Mouse (Mus musculus) lung, postnatal 14 days (tissue): ENCODE measurements around the gene Iqcn.

Experiments used
- DNase-seq: peaks from one replicate; pipeline ENCODE4 v3.0.0; 2021

The Iqcn gene

DNA sequence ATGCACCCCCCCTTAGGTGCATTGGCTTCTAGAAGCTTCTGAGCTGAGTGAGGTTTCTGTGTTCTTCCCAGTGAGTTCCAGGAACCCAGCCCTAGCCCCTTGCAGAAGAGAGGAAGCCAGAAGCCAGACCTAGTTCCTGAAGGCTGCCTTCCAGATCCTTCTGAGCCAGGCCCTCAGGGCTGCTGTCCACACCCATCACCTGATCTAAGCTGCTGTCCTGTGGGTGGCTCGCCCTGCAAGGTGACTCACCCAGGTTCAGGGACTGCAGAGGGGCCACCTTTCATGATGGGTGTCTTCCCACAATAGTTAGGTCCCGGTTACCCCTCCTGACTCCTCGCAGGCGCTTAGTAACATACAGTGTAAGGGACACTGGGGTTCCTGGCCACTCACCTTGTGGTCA, 23.9 kb upstream of the Iqcn start:
- DNase-seq = no peak

DNA sequence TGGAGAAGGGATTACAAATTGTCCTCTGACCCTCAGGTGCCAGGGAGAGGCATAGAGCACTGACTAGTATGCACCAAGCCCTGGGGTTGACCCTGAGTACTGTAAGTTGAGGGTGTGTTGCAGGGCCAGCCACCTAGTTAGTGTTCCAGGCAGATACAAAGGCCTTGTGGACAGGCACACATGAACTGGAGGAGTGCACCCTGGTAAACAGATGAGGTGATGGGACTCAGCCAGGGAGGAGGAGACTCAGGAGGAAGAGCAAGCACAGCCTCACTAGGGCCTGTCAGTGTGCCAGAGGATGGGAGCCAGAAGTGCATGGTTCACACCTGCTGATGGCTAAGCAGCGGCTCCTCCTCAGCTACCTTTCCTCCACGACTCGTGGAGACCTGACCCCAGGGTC, 23.2 kb upstream of the Iqcn start:
- no peak for DNase-seq

DNA sequence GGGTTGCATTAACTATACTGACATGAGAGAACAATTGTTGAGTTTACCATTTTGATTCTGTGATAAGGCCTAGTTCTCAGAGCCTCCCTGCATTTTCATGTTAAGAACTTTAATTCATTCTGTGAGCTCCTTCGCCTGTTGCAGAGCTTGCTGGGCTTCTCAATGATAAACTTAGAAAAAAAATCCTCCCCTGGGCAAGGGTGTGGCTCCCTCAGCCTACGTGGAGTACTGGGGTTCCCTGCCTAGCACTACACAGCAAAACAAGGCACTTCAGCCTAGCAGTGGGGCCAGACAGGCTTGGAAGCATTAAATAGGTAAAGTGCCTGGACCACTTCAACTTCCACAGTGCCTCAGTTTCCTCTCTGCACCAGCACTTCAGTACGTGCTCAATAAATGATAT, 21.8 kb upstream of the Iqcn start:
- no peak for DNase-seq

DNA sequence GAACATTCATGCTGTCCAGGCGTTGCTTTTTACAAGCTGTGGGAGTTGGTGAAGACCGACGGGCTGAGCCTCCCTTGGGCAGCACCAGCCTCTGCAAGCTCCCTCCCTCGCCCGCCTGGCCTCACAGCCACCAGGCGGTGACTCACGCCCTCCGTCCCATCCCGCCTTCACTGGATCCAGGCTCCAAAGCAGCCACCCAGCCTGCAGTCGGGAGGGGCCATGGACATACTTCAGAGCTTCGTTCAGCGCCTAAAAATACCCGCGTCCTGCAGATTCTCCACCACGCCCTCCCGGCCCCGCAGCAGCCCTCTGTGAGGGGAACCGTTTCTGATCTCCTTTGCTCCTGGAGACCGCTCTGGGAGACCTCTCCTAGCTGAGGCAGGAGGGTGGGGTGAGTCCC, 21.1 kb upstream of the Iqcn start:
- peak; percentile 73 for DNase-seq

DNA sequence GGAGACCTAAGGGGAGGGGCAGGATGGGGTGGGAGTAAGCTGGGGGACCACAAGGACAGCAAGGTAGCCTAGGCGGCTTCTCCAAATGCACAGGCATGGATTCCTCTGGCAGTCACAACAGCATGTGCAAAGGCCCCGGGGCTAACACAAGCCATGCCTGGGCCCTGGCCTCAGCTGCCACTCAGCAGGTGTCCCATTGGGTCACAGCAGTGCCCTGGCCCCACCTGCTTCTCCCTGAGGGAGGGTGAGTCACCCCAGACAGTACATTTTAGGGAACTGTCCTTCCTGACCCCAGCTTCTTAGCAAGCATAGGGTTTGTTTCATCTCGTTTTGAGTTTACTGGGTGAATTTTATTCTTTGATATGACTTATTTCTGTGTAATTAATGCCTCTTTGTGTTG, 20.6 kb upstream of the Iqcn start:
- no peak for DNase-seq

DNA sequence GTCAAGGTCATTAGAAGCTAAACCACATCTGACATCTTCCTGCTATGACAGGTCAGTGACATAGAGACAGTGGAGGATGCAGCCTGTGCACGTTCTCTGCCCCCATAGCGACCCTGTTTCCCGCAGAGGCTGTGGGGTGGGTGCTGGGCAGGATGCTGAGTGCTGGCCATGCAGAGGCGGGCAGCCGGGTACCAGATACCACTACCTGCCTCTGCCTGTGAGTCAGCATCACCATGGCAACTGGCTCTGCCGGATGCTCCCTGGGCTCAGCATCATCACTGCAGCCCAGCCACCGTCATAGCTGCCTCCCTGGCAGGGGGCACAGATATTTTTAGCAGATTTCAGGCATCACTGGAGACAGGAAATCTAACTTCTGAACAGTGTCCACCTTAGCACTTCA, 19.0 kb upstream of the Iqcn start:
- DNase-seq = no peak

DNA sequence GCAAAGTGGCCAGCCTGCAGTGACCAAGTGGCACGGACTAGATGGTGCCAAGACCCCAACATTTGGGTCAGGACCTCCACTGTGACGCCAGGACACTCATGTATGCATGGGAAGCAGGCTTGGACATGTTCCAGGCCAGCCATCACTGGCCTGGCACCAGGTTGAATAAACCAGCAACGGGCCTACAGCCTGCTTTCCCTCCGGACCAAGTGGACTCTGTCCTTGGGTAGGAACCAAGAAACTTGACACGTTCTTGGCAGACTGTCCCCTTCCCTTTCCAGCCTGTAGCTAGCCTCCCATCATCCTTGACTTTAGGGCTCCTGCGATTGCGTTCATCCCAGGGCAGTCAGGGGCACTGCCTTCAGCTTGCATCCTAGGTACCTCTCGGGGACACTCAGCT, 15.7 kb upstream of the Iqcn start:
- DNase-seq = peak; percentile 72

DNA sequence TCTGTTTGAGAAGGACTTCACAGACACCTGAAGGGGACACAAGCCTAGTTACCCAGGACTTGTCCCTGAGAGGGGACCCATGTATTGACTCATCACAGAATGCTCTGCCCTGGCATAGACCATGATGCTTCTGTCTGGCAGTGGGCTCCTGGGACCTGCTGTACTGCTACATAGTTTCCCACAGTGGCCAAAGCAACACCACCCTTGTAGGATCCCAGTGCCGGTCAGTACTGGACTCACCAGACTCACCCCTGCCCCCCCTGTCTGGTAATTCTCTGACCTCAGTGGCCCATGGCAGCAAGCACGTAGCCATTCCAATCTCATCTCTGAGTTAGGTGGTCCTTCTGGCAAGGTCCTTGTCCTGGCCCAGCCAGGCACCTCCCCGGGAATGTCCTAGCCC, 15.1 kb upstream of the Iqcn start:
- DNase-seq = no peak

DNA sequence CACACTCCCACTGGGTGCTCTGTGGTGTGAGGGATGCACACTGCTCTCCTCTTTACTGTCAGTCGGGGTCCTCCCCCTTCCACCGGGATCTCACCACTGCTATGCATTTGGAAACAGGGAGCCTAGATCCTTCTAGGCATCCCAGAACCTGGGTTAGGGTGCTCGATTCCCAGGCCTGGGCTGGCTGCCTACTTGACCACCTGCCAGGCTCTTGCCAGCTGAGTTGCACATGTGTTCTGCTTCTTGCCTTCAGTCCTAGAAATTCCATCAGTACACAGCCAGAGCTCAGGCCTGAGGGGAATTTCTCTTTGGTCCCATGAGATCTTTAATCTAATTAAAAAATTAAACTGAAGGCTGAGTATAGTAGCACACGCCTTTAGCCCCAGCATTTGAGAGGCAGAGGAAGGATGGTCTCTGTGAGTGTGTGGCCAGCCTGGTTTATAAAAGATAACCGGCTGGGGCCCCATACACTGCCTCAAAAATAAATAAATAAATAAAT, 13.3 kb upstream of the Iqcn start:
- DNase-seq = no peak

DNA sequence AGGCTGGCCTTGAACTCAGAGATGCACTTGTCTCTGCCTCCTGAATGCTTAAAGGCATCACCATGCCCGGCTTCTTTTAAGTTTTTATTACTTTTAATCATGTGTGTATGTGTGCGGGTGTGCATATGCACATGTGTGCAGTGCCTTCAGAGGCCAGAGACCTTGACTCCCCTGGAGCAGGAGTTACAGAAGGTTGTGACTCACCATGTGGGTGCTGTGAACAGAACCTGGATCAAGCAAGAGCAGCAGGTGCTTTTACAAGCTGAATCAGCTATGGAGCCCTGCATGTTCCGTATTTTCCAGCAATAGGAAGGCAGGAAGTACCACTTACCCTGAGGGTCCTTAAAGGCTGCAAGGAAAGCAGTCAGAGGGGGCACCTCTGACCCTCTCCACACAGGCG, 12.0 kb upstream of the Iqcn start:
- no peak for DNase-seq

DNA sequence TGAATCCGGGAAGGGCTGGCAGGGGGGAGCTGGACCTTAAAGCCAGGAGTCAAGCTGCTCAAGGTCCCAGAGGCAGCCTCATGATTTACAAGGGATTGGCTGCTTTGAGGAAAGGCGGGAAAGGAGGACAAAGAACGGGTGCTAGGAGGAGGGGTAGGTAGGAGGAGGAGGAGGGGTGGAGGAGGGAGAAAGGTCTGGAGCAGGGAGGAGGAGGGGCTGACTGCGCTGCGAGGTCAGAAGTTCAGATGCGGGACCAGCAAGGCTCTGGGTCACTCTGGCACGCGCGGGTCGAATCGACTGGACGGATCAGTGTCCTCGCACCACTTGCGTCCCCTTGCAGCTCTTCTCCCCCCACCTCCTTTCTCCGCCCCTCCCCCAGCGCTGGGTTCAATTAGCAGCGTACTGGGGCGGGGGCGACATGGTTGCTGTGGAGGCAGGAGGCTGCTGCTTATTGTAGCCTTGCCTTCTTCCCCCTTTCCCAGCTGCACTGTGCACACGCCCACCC, 11.5 kb upstream of the Iqcn start:
- no peak for DNase-seq

DNA sequence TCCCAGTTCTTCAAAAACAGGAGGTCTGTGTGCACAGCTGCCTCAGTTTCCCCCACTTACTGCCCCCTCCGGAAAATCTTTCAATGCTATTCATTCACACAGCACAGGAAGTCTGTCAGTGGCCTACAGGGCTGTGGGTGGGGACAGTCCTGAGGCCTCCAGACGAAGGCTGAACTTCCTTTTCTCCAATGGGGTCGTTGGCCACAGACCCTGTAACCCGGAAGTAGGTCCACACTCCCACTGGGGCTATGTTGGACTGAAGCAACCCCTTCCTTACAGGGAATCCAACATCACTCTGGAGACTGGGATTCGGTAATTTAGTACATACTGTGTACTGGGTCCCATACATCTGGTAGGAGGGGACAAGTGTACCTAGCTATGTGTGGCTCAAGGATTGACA, 9.6 kb upstream of the Iqcn start:
- no peak for DNase-seq

DNA sequence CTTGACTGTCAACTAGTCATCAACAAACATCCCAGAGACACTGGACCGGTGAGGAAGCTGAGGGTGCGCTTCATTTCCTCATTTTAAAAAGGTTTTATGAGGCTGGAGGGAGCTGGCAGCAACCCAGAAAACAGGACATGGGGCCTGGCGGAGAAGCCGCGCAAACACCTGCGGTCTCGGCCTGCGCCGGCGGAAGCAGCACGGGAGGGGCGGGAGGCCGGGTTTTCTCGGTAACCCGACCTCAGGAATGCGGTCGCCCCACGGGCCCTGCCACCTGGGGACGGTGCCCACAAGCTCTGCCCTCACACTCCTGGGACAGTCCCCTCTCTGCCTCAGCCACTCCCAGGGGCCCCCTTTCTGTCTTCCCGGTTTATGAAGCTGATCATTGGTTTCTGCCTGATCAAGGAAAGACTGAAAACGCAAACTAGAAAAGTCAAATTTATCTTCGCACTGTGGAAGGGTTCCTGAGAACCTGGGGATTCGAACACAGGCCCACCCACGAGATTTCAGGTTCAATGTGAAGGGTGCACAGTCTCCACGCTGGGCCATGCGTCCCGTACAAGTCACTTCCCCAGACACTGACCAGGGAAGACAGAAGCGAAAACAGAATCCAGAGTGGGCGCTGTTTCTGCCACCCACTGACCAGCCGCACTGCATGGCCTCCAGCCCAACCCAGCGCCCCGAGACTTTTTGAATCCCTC, 7.8 kb upstream of the Iqcn start:
- peak; percentile 67 for DNase-seq

DNA sequence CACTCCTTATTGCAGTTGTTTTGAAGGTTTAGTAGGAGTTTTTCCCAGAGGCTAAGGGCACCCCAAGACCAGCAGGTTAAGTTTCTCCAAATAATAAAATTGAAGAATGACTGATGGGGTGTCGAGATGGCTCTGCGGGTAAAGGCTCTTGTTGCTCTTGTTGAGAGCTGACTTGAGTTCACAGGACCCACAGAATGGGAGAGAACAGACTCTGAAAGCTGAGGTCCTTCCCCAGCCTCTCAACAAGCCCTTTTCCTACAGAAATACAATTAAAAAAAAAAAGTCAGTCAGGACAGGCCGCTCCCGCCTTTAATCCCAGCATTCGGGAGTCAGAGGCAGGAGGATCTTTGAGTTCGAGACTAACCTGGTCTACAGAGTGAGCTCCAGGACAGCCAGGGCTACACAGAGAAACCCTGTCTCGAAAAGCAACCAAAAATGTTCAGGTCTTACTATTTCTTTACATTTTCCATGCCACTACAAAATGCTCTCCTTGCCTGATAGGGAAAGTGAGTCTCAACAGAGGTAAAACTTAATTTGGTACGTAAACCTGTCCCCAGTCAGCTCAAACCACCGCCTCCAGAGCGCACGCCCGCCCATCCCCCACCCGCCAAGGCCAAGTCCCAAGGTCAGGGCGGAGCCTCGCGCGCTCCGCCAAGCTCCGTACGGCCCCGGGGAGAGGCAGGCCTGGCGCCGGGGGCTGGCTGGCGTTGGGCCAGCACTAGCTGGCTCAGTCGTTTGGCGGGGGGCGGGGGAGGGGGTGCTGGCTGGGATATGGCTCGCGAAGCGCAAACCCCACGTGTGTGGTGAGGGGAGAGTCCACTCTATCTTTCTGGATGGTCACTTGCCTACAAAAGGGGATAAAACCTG, 7.0 kb upstream of the Iqcn start:
- DNase-seq = peak; percentile 85

DNA sequence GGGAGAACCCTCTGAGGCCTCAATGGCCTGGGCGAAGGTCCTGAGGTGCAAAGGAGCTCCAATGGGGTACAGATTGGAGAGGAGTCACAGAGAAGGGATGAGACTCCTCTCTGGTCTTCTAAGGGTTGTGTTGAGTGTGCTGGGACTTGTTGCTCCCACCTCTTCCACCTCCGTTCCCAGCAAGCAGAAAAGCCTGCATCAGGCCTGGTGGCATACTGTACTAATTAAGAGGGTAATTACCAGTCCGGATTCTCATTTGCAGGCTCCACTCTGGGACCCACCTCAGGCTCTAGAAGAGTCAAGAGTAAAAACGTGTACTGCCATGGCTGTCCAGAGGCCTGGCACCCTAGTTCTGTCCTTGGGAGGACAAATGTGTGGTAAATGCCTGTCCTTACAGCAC, 6.3 kb upstream of the Iqcn start:
- DNase-seq = no peak

DNA sequence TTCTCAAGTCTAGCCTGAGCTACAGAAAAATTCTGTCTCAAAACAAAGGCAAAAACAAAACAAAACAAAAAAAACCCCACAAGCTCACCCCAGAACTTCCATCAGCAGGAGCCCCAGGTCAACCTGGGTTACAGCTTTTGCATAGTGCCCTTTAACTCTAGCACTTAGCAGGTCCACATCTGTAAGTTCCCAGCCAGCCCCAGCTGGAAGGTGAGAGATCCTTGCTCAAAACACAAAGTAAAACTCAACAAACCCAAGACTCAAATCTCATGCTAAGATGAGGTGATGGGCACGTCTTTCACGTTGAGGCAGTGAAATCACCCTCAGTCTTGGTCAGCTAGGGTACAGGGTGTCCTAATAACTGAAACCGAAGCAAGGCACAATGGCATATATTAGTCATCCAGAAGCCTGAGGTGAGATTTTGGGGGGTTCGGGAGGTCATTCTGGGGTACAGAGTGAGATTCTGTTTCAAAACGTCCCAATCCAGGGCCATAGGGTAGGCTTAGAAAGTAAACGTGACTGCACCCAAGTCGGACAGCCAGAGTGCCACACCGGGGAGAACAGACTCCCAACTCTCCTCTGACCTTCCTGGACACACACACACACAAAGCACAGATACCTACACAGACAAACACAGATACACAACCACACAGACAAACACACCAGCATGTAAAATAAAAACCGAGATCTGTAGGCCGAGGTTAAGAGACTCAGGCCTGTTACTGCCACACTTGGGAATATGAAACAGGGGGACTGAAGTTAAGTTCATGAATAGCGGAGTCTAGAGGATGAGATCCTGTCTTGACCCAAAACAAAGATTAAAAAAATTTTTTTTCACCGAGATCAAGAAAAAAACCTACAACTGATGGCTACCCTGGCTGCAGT, 5.6 kb upstream of the Iqcn start:
- no peak for DNase-seq

DNA sequence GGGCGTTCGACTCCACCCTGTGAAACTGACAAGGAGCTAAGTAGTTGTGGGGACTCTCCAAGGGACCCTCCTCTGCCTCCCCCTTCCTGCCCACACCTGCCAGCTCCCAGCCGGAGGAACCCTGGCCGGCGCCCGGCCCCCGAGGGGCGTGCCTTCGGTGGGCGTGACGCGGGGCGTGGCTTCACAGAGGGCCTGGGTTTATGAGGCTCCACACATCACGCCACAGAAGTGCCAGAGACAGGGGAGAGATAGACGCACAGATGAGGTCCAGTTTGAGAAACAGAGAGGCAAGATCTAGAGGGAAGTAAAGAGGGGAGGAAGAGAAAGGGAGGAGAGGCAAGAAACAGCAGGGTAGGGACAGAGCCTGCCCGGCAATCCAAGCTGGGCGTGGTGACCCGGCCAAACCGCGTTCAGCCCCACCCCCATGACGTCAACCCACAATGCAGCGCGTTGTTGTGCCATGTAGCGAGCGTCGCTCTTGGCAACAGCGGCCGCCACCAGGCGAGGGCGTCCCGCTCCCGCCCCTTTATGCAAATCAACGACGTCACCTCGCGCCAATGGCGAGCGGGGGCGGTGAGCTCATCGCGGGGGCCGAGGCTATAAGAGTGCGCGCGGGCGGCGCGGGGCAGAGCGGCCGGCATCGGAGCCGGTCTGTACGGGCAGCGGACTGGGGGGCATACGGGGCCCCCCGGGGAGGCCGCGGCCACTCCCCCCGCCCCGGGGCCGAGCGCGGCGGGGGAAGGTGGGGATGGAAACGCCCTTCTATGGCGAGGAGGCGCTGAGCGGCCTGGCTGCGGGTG, 4.7 kb upstream of the Iqcn start, which contains the start of gene Jund:
Gene Jund, plus strand, starts transcription at position 640 of the 800 bp plus-strand sequence.
- peak; percentile 100 for DNase-seq

DNA sequence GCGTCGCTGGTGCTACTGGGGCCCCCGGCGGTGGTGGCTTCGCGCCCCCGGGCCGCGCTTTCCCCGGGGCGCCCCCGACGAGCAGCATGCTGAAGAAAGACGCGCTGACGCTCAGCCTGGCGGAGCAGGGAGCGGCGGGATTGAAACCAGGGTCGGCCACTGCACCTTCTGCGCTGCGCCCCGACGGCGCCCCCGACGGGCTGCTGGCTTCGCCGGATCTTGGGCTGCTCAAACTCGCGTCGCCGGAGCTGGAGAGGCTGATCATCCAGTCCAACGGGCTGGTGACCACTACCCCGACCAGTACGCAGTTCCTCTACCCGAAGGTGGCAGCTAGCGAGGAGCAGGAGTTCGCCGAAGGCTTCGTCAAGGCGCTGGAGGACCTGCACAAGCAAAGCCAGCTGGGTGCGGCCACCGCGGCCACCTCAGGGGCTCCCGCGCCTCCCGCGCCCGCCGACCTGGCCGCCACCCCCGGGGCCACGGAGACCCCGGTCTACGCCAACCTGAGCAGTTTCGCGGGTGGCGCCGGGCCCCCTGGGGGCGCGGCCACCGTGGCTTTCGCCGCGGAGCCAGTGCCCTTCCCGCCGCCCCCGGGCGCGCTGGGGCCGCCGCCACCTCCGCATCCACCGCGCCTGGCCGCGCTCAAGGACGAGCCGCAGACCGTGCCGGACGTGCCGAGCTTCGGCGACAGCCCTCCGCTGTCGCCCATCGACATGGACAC, 4.0 kb upstream of the Iqcn start:
- DNase-seq = no peak

DNA sequence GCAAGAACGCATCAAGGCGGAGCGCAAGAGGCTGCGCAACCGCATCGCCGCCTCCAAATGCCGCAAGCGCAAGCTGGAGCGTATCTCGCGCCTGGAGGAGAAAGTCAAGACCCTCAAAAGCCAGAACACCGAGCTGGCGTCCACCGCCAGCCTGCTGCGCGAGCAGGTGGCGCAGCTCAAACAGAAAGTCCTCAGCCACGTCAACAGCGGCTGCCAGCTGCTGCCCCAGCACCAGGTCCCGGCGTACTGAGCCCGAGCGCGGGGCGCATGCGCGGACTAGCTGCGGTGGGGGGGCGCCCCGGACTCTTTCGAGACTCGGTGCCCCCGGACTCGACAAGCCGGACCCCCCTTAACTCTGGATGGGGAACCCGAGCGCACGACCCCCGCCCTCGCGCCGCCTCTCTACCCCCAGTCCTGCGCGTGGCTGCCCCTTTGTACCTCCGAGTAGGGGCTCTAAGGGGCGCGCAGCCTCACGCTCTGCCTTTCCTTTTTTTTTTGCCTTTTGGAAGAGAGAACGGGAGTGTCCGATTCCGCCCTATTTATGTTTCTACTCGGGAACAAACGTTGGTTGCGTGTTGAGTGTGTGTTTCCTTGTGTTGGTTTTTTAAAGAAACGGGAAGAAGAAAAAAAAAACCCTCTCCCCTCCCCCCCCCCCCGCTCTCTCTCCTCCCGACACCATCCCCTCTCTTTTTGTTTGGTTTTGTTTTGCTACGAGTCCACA, 3.3 kb upstream of the Iqcn start:
- peak; percentile 83 for DNase-seq

DNA sequence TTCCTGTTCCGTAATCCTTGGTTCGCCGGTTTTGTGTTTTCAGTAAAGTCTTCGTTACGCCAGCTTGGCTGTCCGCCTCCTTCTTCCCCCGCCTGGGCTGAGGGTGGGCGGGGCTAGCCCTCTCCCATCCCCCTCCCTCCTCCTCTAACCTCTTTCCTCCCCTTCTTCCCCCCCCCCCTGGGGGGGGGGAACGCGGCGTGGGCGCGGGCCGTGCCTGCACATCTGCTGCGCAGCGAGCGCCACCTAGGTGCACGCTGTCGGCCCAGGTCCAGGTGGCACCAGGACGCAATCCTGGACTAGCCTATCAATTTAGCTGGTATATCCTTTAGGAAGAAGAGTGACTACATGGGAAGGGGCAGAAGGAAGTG, 2.7 kb upstream of the Iqcn start:
- peak; percentile 93 for DNase-seq
